Mouse (Mus musculus): Measurements from ENCODE around the gene Calca.

GRCm38 (mm10) chr7:114636102-114636501, at the start of gene Calca:
- TF ChIP-seq CTCF (conservative IDR thresholded peaks at IDR 0.05; ENCODE audit: low read length) (no peak), POU5F1 (IDR thresholded peaks at IDR 0.05; ENCODE audit: borderline replicate concordance, low read length) (no peak), NANOG (IDR thresholded peaks at IDR 0.05; ENCODE audit: borderline replicate concordance, low read length) (no peak)

Data from E14TG2a.4 (cell line).